Mouse (Mus musculus) CD8-positive naive resting alpha-beta T cell, adult 57 days (primary cell): ENCODE data around the gene 5730455P16Rik. TPM values are rescaled to one million over a fixed set of nuclear protein-coding genes. Genes with fewer than 3 reads are reported as not detected.

Experiments used
- total RNA-seq: library from RNA; stranded (reverse); gene quantifications from one replicate; pipeline ENCODE4 v1.2.4, GENCODE M21; 2023

The 5730455P16Rik gene
- 14.7 TPM for total RNA-seq

GRCm38 (mm10) chr11:80377712-80378451, at the start of gene 5730455P16Rik:
TSS of gene 5730455P16Rik (minus strand) at chr11:80378034.

GRCm38 (mm10) chr11:80383019-80383625, 5.3 kb upstream of the 5730455P16Rik start, which contains the start of gene Zfp207:
TSS of gene Zfp207 (plus strand) at chr11:80383279.

Other genes with a start within 250 kb of the 5730455P16Rik start
- gene Tefm, start 235.9 kb downstream of the 5730455P16Rik start, total RNA-seq = 4.8 TPM
- 1.0 TPM for gene Adap2, start 223.9 kb downstream of the 5730455P16Rik start, total RNA-seq
- gene Rnf135, start 194.2 kb downstream of the 5730455P16Rik start, total RNA-seq = 3.3 TPM
- gene Rhot1, start 169.0 kb downstream of the 5730455P16Rik start, total RNA-seq = 47.3 TPM
- 0.34 TPM for gene Rhbdl3, start 77.1 kb downstream of the 5730455P16Rik start, total RNA-seq
- gene Zfp207, start 5.2 kb upstream of the 5730455P16Rik start, total RNA-seq = 164 TPM
- gene Psmd11, start 50.6 kb upstream of the 5730455P16Rik start, total RNA-seq = 84.9 TPM
- 2.4 TPM for gene Cdk5r1, start 99.0 kb upstream of the 5730455P16Rik start, total RNA-seq